Mouse (Mus musculus): ENCODE data around the gene Olfr1243. TPM values are rescaled to one million over a fixed set of nuclear protein-coding genes. Genes with fewer than 3 reads are reported as not detected.
A peak's percentile ranks its signal among the peaks of the same experiment; 100 is the strongest.
"Not testable (repeated sequence)": the region's sequence is repeated elsewhere in the genome, so short reads cannot be mapped to it uniquely, and the experiment has no call there.

The Olfr1243 gene
- total RNA-seq (2014; rRNA removed) (not detected in 2 replicates), polyA plus RNA-seq (2015; fragmentation: Nextera tagmentation; extraction: Ambion mirVana) (not detected in 2 replicates)

DNA sequence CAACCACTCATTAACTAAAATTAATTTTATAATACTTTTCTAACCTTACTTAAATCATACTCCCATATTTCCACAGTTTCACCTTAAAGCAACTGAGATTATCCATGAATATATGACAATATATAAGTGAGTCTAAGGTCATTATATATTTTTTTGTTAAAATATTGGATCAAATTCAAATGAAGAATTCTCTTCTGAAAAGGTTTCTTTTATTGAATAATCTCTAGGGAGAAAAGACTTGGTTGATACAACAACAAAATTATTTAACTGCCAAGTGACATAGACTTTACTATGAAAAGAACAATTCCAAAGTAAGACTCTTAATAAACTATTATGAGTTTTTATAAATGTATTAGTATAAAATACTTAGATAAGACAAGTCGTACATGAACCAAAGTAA lies at the start of gene Olfr1243:
Gene Olfr1243, minus strand, starts transcription at position 101 of the 400 bp plus-strand sequence.
- ATAC-seq (no peak), DNase-seq (ENCODE audit: low spot score) (no peak)
- Histone ChIP-seq H3K4me3 (ENCODE audit: low read length) (no peak within 1 kb of the TSS), H3K27me3 (ENCODE audit: insufficient read depth, low read length) (no peaks in the 10 kb centered on the region), H3K9ac (replicated peaks; ENCODE audit: low read length) (no peak within 1 kb of the TSS), H3K36me3 (ENCODE audit: insufficient read depth, low read length) (no peaks in the 10 kb centered on the region), H3K9me3 (ENCODE audit: low read length) (no peaks in the 10 kb centered on the region), H3K4me2 (ENCODE audit: low read depth, low read length) (no peak within 1 kb of the TSS), H3K4me1 (ENCODE audit: insufficient read depth, low read length) (no peaks in the 10 kb centered on the region), H3K27ac (no peak within 1 kb of the TSS)
- WGBS = 94% methylated on average over 1 of the region's 1 CpGs
- no peak for TF ChIP-seq CTCF (IDR thresholded peaks at IDR 0.05; ENCODE audit: low read depth)

DNA sequence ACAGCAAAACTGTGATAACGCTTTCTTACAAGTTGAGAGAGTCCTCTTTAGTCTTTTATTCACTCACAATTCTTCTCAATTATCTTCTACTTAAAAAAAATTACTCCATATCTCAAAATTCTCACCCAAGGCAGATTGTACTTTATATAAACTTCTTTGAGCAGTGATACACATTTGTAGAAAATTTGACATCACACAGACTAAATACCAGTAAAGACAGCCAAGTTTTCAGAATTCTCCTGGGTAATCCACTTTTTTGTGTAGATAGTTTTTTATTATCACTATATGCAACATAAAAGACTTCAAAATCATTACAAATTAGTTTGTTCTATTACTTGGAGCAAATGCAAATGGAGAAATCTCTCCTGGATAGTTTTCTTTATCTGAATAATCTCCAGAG lies 47.1 kb upstream of the Olfr1243 start, which contains the start of gene Olfr1245:
Gene Olfr1245, minus strand, starts transcription at position 101 of the 400 bp plus-strand sequence.
- Histone ChIP-seq H3K27ac (no peak within 1 kb of the TSS), H3K4me3 (ENCODE audit: low read length) (no peak within 1 kb of the TSS), H3K9me3 (ENCODE audit: low read length) (no peaks in the 10 kb centered on the region), H3K36me3 (ENCODE audit: insufficient read depth, low read length) (no peaks in the 10 kb centered on the region), H3K27me3 (ENCODE audit: insufficient read depth, low read length) (no peaks in the 10 kb centered on the region), H3K4me1 (ENCODE audit: insufficient read depth, low read length) (no peaks in the 10 kb centered on the region), H3K4me2 (ENCODE audit: low read depth, low read length) (no peak within 1 kb of the TSS), H3K9ac (replicated peaks; ENCODE audit: low read length) (no peak within 1 kb of the TSS)
- WGBS = 92% methylated on average over 1 of the region's 1 CpGs
- TF ChIP-seq CTCF (IDR thresholded peaks at IDR 0.05; ENCODE audit: low read depth) = no peak
- ATAC-seq (no peak), DNase-seq (ENCODE audit: low spot score) (no peak)

GRCm38 (mm10) chr2:89562706-89563105 lies 31.4 kb upstream of the Olfr1243 start:
- not testable (repeated sequence) for H3K9ac ChIP-seq (replicated peaks; ENCODE audit: low read length); DNase-seq (ENCODE audit: low spot score); H3K27me3 ChIP-seq (ENCODE audit: insufficient read depth, low read length); ATAC-seq; H3K36me3 ChIP-seq (ENCODE audit: insufficient read depth, low read length); H3K4me3 ChIP-seq (ENCODE audit: low read length); H3K27ac ChIP-seq; H3K9me3 ChIP-seq (ENCODE audit: low read length); H3K4me2 ChIP-seq (ENCODE audit: low read depth, low read length); H3K4me1 ChIP-seq (ENCODE audit: insufficient read depth, low read length)
- 58% methylated on average over 2 of the region's 2 CpGs for WGBS

GRCm38 (mm10) chr2:89544516-89544915 lies 13.2 kb upstream of the Olfr1243 start:
- WGBS = 57% methylated on average over 2 of the region's 2 CpGs
- TF ChIP-seq CTCF (IDR thresholded peaks at IDR 0.05; ENCODE audit: low read depth) = peak; percentile 64

DNA sequence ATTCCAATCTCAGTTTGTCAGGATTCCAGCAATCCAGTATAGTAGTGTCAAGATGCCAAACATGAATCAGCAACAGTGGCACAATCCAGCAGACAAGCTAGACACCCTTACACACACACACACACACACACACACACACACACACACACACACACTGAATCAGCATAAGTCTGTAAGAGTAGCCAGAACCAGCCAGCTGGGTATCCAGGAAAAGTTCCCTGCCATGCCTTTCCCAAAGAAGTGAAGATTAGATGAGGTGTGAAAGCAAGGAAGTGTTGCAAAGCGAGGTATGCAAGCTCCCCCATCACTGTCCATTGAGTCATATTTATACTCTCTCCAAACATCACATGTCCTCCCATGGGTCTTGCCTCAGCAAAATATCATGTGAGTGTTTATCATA lies 8.6 kb upstream of the Olfr1243 start:
- DNase-seq (ENCODE audit: low spot score) = no peak
- TF ChIP-seq CTCF (IDR thresholded peaks at IDR 0.05; ENCODE audit: low read depth) = no peak
- WGBS = 61% methylated on average over 1 of the region's 1 CpGs
- Histone ChIP-seq H3K4me3 (ENCODE audit: low read length) (no peak overlapping the region), H3K36me3 (ENCODE audit: insufficient read depth, low read length) (no peaks in the 10 kb centered on the region), H3K4me2 (ENCODE audit: low read depth, low read length) (no peak overlapping the region), H3K27me3 (ENCODE audit: insufficient read depth, low read length) (no peaks in the 10 kb centered on the region), H3K4me1 (ENCODE audit: insufficient read depth, low read length) (no peaks in the 10 kb centered on the region), H3K9ac (replicated peaks; ENCODE audit: low read length) (no peak overlapping the region), H3K9me3 (ENCODE audit: low read length) (no peaks in the 10 kb centered on the region), H3K27ac (no peak overlapping the region)
- ATAC-seq = no peak

More at GRCm38 (mm10) chr2:89544516-89544915, 13.2 kb upstream of the Olfr1243 start:
- Histone ChIP-seq H3K4me1 (ENCODE audit: insufficient read depth, low read length) (no peaks in the 10 kb centered on the region), H3K27ac (no peak overlapping the region), H3K9ac (replicated peaks; ENCODE audit: low read length) (no peak overlapping the region), H3K9me3 (ENCODE audit: low read length) (no peaks in the 10 kb centered on the region), H3K36me3 (ENCODE audit: insufficient read depth, low read length) (no peaks in the 10 kb centered on the region), H3K4me3 (ENCODE audit: low read length) (no peak overlapping the region), H3K4me2 (ENCODE audit: low read depth, low read length) (no peak overlapping the region), H3K27me3 (ENCODE audit: insufficient read depth, low read length) (no peaks in the 10 kb centered on the region)
- ATAC-seq = no peak
- DNase-seq (ENCODE audit: low spot score) = peak; percentile 60

DNA sequence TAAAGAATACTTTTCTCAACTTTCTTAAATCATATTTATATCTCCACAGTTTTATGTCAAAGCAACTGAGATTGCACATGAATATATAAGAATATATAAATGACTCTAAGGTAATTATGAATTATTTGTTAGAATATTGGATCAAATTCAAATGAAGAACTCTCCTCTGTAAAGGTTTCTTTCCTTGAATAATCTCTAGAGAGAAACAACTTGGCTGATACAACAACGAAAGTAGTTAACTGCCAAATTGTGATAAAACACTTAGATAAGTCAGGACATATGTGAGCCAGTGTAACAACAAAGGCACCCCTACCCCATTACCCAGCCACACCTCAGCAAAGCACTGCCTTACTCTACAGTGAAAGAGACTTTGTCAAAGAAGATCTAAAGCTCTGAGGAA lies 33.1 kb downstream of the Olfr1243 start, which contains the start of gene Olfr1242:
Gene Olfr1242, minus strand, starts transcription at position 101 of the 400 bp plus-strand sequence.
- Histone ChIP-seq H3K36me3 (ENCODE audit: insufficient read depth, low read length) (no peaks in the 10 kb centered on the region), H3K9ac (replicated peaks; ENCODE audit: low read length) (no peak within 1 kb of the TSS), H3K4me3 (ENCODE audit: low read length) (no peak within 1 kb of the TSS), H3K27ac (no peak within 1 kb of the TSS), H3K4me2 (ENCODE audit: low read depth, low read length) (no peak within 1 kb of the TSS), H3K4me1 (ENCODE audit: insufficient read depth, low read length) (no peaks in the 10 kb centered on the region), H3K9me3 (ENCODE audit: low read length) (no peaks in the 10 kb centered on the region), H3K27me3 (ENCODE audit: insufficient read depth, low read length) (no peaks in the 10 kb centered on the region)
- 86% methylated on average over 1 of the region's 1 CpGs for WGBS
- ATAC-seq (no peak), DNase-seq (ENCODE audit: low spot score) (no peak)
- TF ChIP-seq CTCF (IDR thresholded peaks at IDR 0.05; ENCODE audit: low read depth) = no peak

GRCm38 (mm10) chr2:89487026-89487425 lies 44.3 kb downstream of the Olfr1243 start, which contains the start of gene Olfr1241:
Gene Olfr1241, minus strand, starts transcription at chr2:89487126.
- Histone ChIP-seq H3K9ac (replicated peaks; ENCODE audit: low read length) (no peak within 1 kb of the TSS), H3K4me3 (ENCODE audit: low read length) (no peak within 1 kb of the TSS), H3K4me2 (ENCODE audit: low read depth, low read length) (no peak within 1 kb of the TSS), H3K27me3 (ENCODE audit: insufficient read depth, low read length) (no peaks in the 10 kb centered on the region), H3K27ac (no peak within 1 kb of the TSS), H3K9me3 (ENCODE audit: low read length) (no peaks in the 10 kb centered on the region), H3K36me3 (ENCODE audit: insufficient read depth, low read length) (no peaks in the 10 kb centered on the region), H3K4me1 (ENCODE audit: insufficient read depth, low read length) (no peaks in the 10 kb centered on the region)
- DNase-seq (ENCODE audit: low spot score) = no peak
- TF ChIP-seq CTCF (IDR thresholded peaks at IDR 0.05; ENCODE audit: low read depth) = no peak
- ATAC-seq = no peak

Other genes starting within 250 kb of the Olfr1243 start
- not detected in 2 replicates for gene Olfr1229, start 243.5 kb downstream of the Olfr1243 start, total RNA-seq (2014; rRNA removed)
- gene Olfr1229, start 243.5 kb downstream of the Olfr1243 start, polyA plus RNA-seq (2015; fragmentation: Nextera tagmentation; extraction: Ambion mirVana) = not detected in 2 replicates
- gene Olfr1230, start 234.2 kb downstream of the Olfr1243 start, total RNA-seq (2014; rRNA removed) = not detected in 2 replicates
- gene Olfr1230, start 234.2 kb downstream of the Olfr1243 start, polyA plus RNA-seq (2015; fragmentation: Nextera tagmentation; extraction: Ambion mirVana) = not detected in 2 replicates
- not detected in 2 replicates for gene Olfr1231, start 224.4 kb downstream of the Olfr1243 start, total RNA-seq (2014; rRNA removed)
- gene Olfr1231, start 224.4 kb downstream of the Olfr1243 start, polyA plus RNA-seq (2015; fragmentation: Nextera tagmentation; extraction: Ambion mirVana) = not detected in 2 replicates
- gene Olfr1232, start 201.8 kb downstream of the Olfr1243 start, total RNA-seq (2014; rRNA removed) = not detected in 2 replicates
- gene Olfr1232, start 201.8 kb downstream of the Olfr1243 start, polyA plus RNA-seq (2015; fragmentation: Nextera tagmentation; extraction: Ambion mirVana) = not detected in 2 replicates
- not detected in 2 replicates for gene Olfr1233, start 189.1 kb downstream of the Olfr1243 start, total RNA-seq (2014; rRNA removed)
- not detected in 2 replicates for gene Olfr1233, start 189.1 kb downstream of the Olfr1243 start, polyA plus RNA-seq (2015; fragmentation: Nextera tagmentation; extraction: Ambion mirVana)
- not detected in 2 replicates for gene Olfr1234, start 166.6 kb downstream of the Olfr1243 start, total RNA-seq (2014; rRNA removed)
- gene Olfr1234, start 166.6 kb downstream of the Olfr1243 start, polyA plus RNA-seq (2015; fragmentation: Nextera tagmentation; extraction: Ambion mirVana) = not detected in 2 replicates
- gene Olfr1238, start 121.8 kb downstream of the Olfr1243 start, total RNA-seq (2014; rRNA removed) = not detected in 2 replicates
- not detected in 2 replicates for gene Olfr1238, start 121.8 kb downstream of the Olfr1243 start, polyA plus RNA-seq (2015; fragmentation: Nextera tagmentation; extraction: Ambion mirVana)
- not detected in 2 replicates for gene Olfr1239, start 111.1 kb downstream of the Olfr1243 start, total RNA-seq (2014; rRNA removed)
- gene Olfr1239, start 111.1 kb downstream of the Olfr1243 start, polyA plus RNA-seq (2015; fragmentation: Nextera tagmentation; extraction: Ambion mirVana) = not detected in 2 replicates
- gene Olfr1240, start 88.5 kb downstream of the Olfr1243 start, total RNA-seq (2014; rRNA removed) = not detected in 2 replicates
- gene Olfr1240, start 88.5 kb downstream of the Olfr1243 start, polyA plus RNA-seq (2015; fragmentation: Nextera tagmentation; extraction: Ambion mirVana) = not detected in 2 replicates
- not detected in 2 replicates for gene Olfr1241, start 44.4 kb downstream of the Olfr1243 start, total RNA-seq (2014; rRNA removed)
- gene Olfr1241, start 44.4 kb downstream of the Olfr1243 start, polyA plus RNA-seq (2015; fragmentation: Nextera tagmentation; extraction: Ambion mirVana) = not detected in 2 replicates
- not detected in 2 replicates for gene Olfr1242, start 33.2 kb downstream of the Olfr1243 start, total RNA-seq (2014; rRNA removed)
- not detected in 2 replicates for gene Olfr1242, start 33.2 kb downstream of the Olfr1243 start, polyA plus RNA-seq (2015; fragmentation: Nextera tagmentation; extraction: Ambion mirVana)
- gene Olfr1245, start 47.0 kb upstream of the Olfr1243 start, total RNA-seq (2014; rRNA removed) = not detected in 2 replicates
- gene Olfr1245, start 47.0 kb upstream of the Olfr1243 start, polyA plus RNA-seq (2015; fragmentation: Nextera tagmentation; extraction: Ambion mirVana) = not detected in 2 replicates
- not detected in 2 replicates for gene Olfr1246, start 61.7 kb upstream of the Olfr1243 start, total RNA-seq (2014; rRNA removed)
- not detected in 2 replicates for gene Olfr1246, start 61.7 kb upstream of the Olfr1243 start, polyA plus RNA-seq (2015; fragmentation: Nextera tagmentation; extraction: Ambion mirVana)
- gene Olfr1247, start 82.6 kb upstream of the Olfr1243 start, total RNA-seq (2014; rRNA removed) = not detected in 2 replicates
- gene Olfr1247, start 82.6 kb upstream of the Olfr1243 start, polyA plus RNA-seq (2015; fragmentation: Nextera tagmentation; extraction: Ambion mirVana) = not detected in 2 replicates
- not detected in 2 replicates for gene Olfr1248, start 86.8 kb upstream of the Olfr1243 start, total RNA-seq (2014; rRNA removed)
- not detected in 2 replicates for gene Olfr1248, start 86.8 kb upstream of the Olfr1243 start, polyA plus RNA-seq (2015; fragmentation: Nextera tagmentation; extraction: Ambion mirVana)
- gene Olfr1249, start 103.5 kb upstream of the Olfr1243 start, total RNA-seq (2014; rRNA removed) = not detected in 2 replicates
- gene Olfr1249, start 103.5 kb upstream of the Olfr1243 start, polyA plus RNA-seq (2015; fragmentation: Nextera tagmentation; extraction: Ambion mirVana) = not detected in 2 replicates
- gene Olfr1250, start 130.0 kb upstream of the Olfr1243 start, total RNA-seq (2014; rRNA removed) = not detected in 2 replicates
- not detected in 2 replicates for gene Olfr1250, start 130.0 kb upstream of the Olfr1243 start, polyA plus RNA-seq (2015; fragmentation: Nextera tagmentation; extraction: Ambion mirVana)
- gene Olfr1251, start 140.4 kb upstream of the Olfr1243 start, total RNA-seq (2014; rRNA removed) = not detected in 2 replicates
- gene Olfr1251, start 140.4 kb upstream of the Olfr1243 start, polyA plus RNA-seq (2015; fragmentation: Nextera tagmentation; extraction: Ambion mirVana) = not detected in 2 replicates
- not detected in 2 replicates for gene Olfr1252, start 193.5 kb upstream of the Olfr1243 start, total RNA-seq (2014; rRNA removed)
- gene Olfr1252, start 193.5 kb upstream of the Olfr1243 start, polyA plus RNA-seq (2015; fragmentation: Nextera tagmentation; extraction: Ambion mirVana) = not detected in 2 replicates
- gene Olfr1253, start 225.6 kb upstream of the Olfr1243 start, total RNA-seq (2014; rRNA removed) = not detected in 2 replicates
- gene Olfr1253, start 225.6 kb upstream of the Olfr1243 start, polyA plus RNA-seq (2015; fragmentation: Nextera tagmentation; extraction: Ambion mirVana) = not detected in 2 replicates

Data from hindbrain, postnatal 0 days (tissue).